Mouse (Mus musculus) hindbrain, embryonic 10.5 days (tissue): Measurements from ENCODE around the gene Ano6. TPM values are rescaled to one million over a fixed set of nuclear protein-coding genes. Genes with fewer than 3 reads are reported as not detected.

ENCODE experiments used
- DNase-seq: peaks from one replicate; pipeline ENCODE4 v3.0.0-alpha.2; 2017; ENCODE audit warnings: low spot score
- H3K27ac ChIP-seq: fragments of 300-500 bp; sonication (generic); 2 replicates; pipeline ENCODE4 v1.5.1; 2016; ENCODE audit warnings: mild to moderate bottlenecking, moderate library complexity
- H3K27me3 ChIP-seq: fragments of 300-500 bp; sonication (generic); 2 replicates; pipeline ENCODE4 v1.6.1; 2016; ENCODE audit warnings: mild to moderate bottlenecking; ENCODE audit not compliant: poor library complexity, insufficient read depth, severe bottlenecking
- H3K36me3 ChIP-seq: fragments of 300-500 bp; sonication (generic); 2 replicates; pipeline ENCODE4 v1.6.1; 2016; ENCODE audit warnings: mild to moderate bottlenecking, moderate library complexity
- H3K4me1 ChIP-seq: fragments of 300-500 bp; sonication (generic); replicated peaks from 2 replicates; pipeline ENCODE4 v1.6.1; 2016; ENCODE audit warnings: mild to moderate bottlenecking
- H3K4me3 ChIP-seq: fragments of 300-500 bp; sonication (generic); 2 replicates; pipeline ENCODE4 v1.5.1; 2016; ENCODE audit warnings: mild to moderate bottlenecking, moderate library complexity
- H3K9me3 ChIP-seq: fragments of 300-500 bp; sonication (generic); 2 replicates; pipeline ENCODE4 v1.6.1; 2016; ENCODE audit warnings: mild to moderate bottlenecking, moderate library complexity
- WGBS: fragments of 180-500 bp; shearing (Covaris S2); methylation state at CpG from one replicate; pipeline ENCODE4 v1.1.7; 2016; 5-methylcytosine and 5-hydroxymethylcytosine counted together
- polyA plus RNA-seq: library from polyadenylated mRNA; unstranded; fragments of >200 nt; fragmentation: Nextera tagmentation; extraction: Ambion mirVana; gene quantifications from 2 replicates; pipeline ENCODE4 v1.2.1, GENCODE M21; 2016

The Ano6 gene
- polyA plus RNA-seq, 1 experiment from 2014 or later: 31.1 TPM

GRCm38 (mm10) chr15:95906017-95906749 lies 115.5 kb downstream of the Ano6 start:
- no peak for DNase-seq
- Histone ChIP-seq H3K4me3 (no peak overlapping the region), H3K27me3 (no peaks in the 10 kb centered on the region), H3K27ac (no peak overlapping the region), H3K36me3 (0 out of 2 replicates have a peak, but pooled peaks cover 8% of the 10 kb centered on the region), H3K4me1 (0 out of 2 replicates have a peak, but pooled peaks cover 3% of the 10 kb centered on the region), H3K9me3 (no peaks in the 10 kb centered on the region)
- WGBS: 86% methylated on average over 7 of the region's 7 CpGs

DNA sequence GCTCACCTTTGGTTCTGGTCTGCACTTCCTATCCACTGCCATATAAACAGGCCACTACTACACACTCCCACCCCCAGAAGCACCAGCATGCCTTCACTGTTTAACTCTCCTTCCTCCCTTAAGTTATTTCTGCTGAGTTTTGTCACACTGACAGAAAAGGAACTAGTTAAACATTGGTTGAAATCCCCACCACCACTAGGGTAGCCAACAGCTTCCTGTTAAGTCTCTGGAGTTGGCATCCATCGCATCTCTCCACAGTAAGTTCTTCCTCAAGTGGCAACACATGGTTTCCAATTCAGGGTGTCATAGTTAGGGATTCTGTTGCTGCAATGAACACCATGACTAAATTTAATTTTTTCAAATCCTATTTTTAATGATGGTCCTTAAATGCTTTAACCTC lies 116.2 kb downstream of the Ano6 start:
- H3K4me1 ChIP-seq: 0 out of 2 replicates have a peak, but pooled peaks cover 3% of the 10 kb centered on the region
- H3K4me3 ChIP-seq: no peak overlapping the region
- no peaks in the 10 kb centered on the region for H3K27me3 ChIP-seq
- WGBS: 95% methylated on average over 1 of the region's 1 CpGs
- H3K36me3 ChIP-seq: 0 out of 2 replicates have a peak, but pooled peaks cover 8% of the 10 kb centered on the region
- H3K27ac ChIP-seq: no peak overlapping the region
- DNase-seq: no peak
- no peaks in the 10 kb centered on the region for H3K9me3 ChIP-seq

DNA sequence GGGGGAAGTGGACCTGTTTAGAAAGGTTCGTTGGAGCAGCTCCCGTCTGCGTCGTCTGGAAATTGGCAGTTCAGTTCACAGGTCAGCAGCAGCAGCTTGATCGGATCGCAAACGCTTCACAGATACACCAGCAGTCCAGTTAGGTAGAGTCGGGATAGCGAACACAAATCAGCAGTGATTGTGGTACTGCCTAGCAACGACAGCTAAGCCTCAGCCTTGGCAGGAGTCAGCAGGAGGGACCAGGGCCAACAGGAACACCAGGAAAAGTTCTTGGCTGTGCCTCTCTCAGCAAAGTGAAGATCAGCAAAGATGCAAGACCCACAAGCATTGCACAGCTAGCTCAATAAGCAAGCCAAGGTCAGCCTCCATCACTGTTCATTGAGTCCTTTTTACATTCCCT lies 116.7 kb downstream of the Ano6 start:
- Histone ChIP-seq H3K36me3 (peaks cover 10% of the 10 kb centered on the region; the same call in 1 of the 2 replicates), H3K4me1 (0 out of 2 replicates have a peak, but pooled peaks cover 3% of the 10 kb centered on the region), H3K4me3 (no peak overlapping the region), H3K9me3 (no peaks in the 10 kb centered on the region), H3K27ac (no peak overlapping the region), H3K27me3 (no peaks in the 10 kb centered on the region)
- 88% methylated on average over 10 of the region's 10 CpGs for WGBS
- no peak for DNase-seq

DNA sequence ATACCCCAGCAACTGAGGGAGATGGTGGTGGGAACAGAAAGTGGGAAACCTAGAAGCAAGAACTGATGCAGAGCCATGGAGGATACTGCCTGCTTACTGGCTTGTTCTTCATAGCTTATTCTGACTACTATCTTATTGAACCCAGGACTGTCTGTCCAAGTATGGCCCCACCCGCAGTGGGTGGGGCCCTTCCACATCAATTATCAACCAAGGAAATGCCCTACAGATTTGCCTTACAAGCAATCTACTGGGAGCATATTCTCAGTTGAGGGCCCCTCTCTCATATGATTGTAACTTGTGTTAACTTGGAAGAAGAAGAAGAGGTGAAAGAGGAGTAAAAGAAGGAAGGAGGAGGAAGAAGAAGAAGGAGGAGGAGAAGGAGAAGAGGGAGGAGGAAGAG lies 117.3 kb downstream of the Ano6 start:
- Histone ChIP-seq H3K27me3 (no peaks in the 10 kb centered on the region), H3K9me3 (no peaks in the 10 kb centered on the region), H3K4me1 (0 out of 2 replicates have a peak, but pooled peaks cover 3% of the 10 kb centered on the region), H3K36me3 (peaks cover 15% of the 10 kb centered on the region), H3K4me3 (no peak overlapping the region), H3K27ac (no peak overlapping the region)
- 89% methylated on average over 1 of the region's 1 CpGs for WGBS
- no peak for DNase-seq

GRCm38 (mm10) chr15:95910099-95910780 lies 119.6 kb downstream of the Ano6 start:
- 0 out of 2 replicates have a peak, but pooled peaks cover 3% of the 10 kb centered on the region for H3K4me1 ChIP-seq
- DNase-seq: no peak
- H3K4me3 ChIP-seq: no peak overlapping the region
- H3K9me3 ChIP-seq: no peaks in the 10 kb centered on the region
- H3K27me3 ChIP-seq: no peaks in the 10 kb centered on the region
- H3K27ac ChIP-seq: no peak overlapping the region
- 63% methylated on average over 3 of the region's 3 CpGs for WGBS
- peaks cover 34% of the 10 kb centered on the region for H3K36me3 ChIP-seq

GRCm38 (mm10) chr15:95914963-95915362 lies 124.3 kb downstream of the Ano6 start:
- Histone ChIP-seq H3K36me3 (peaks cover 59% of the 10 kb centered on the region), H3K9me3 (no peaks in the 10 kb centered on the region), H3K27ac (no peak overlapping the region)

DNA sequence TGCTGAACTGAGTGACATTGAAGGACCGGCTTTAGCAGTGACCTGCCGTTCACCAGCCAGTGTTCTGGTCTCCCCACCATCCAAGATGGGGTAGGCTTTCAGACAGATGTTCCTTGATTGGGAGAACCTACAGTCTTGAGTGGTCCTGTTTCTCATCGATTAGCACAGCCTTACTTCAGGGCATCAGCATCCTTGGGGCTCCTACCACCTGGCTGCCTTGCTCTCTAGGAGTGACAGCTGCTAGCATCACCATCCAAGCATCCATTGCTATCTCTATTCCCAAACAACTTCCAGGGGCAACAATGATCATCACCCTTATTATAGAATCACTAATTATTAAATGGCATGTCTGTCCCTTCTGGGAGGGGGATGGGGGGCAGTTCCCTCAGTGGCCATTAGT lies 124.8 kb downstream of the Ano6 start:
- 95% methylated on average over 3 of the region's 3 CpGs for WGBS
- Histone ChIP-seq H3K9me3 (no peaks in the 10 kb centered on the region), H3K27ac (no peak overlapping the region), H3K4me1 (no peaks in the 10 kb centered on the region), H3K36me3 (peaks cover 62% of the 10 kb centered on the region), H3K27me3 (no peaks in the 10 kb centered on the region), H3K4me3 (no peak overlapping the region)
- DNase-seq: no peak

More at GRCm38 (mm10) chr15:95914963-95915362, 124.3 kb downstream of the Ano6 start:
- H3K4me3 ChIP-seq: no peak overlapping the region
- DNase-seq: no peak
- no peaks in the 10 kb centered on the region for H3K4me1 ChIP-seq
- WGBS: 85% methylated on average over 3 of the region's 3 CpGs
- no peaks in the 10 kb centered on the region for H3K27me3 ChIP-seq

DNA sequence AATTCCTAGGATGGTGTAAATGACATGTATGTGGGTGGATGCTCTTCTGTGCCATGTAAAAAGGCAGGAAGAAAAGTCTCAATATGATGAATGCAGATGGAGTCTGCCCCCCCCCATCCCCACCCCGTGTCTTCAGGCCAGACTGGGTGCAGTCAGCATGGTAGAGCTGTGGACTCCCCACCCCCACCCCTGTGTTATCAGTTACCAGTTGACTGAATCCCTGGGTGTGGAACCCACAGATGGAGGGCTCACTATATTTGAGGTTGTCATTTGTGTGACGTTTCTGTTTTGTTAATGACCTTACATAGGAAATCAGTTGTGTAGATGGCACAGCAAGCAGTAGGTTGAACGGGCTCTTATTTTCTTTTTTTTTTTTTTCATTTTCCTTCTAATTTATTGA lies 126.7 kb downstream of the Ano6 start:
- H3K4me3 ChIP-seq: no peak overlapping the region
- H3K4me1 ChIP-seq: no peaks in the 10 kb centered on the region
- H3K27me3 ChIP-seq: no peaks in the 10 kb centered on the region
- no peak overlapping the region for H3K27ac ChIP-seq
- peaks cover 74% of the 10 kb centered on the region for H3K36me3 ChIP-seq
- 96% methylated on average over 3 of the region's 3 CpGs for WGBS
- no peak for DNase-seq
- no peaks in the 10 kb centered on the region for H3K9me3 ChIP-seq

GRCm38 (mm10) chr15:95920047-95920446 lies 129.4 kb downstream of the Ano6 start:
- Histone ChIP-seq H3K36me3 (peaks cover 55% of the 10 kb centered on the region), H3K27me3 (no peaks in the 10 kb centered on the region), H3K4me1 (no peaks in the 10 kb centered on the region), H3K9me3 (no peaks in the 10 kb centered on the region), H3K27ac (no peak overlapping the region), H3K4me3 (no peak overlapping the region)
- WGBS: 81% methylated on average over 9 of the region's 9 CpGs
- DNase-seq: no peak

DNA sequence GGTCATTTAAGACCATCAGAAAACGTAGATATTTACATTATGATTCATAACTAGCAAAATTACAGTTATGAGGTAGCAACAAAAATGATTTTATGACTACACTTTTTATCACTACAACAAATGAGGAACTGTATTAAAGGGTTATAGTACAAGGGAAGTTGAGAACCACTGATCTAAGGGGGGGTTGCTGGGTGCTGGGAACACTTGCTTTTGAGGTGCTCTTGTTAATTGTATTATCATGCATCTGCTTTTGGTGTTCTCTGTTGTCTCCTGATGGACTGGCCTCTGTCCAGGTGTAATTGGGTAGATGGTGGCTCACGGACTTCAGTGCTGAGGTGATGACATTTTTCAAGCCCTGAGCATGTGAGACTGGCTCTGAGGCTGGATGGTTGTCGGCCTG lies 130.4 kb downstream of the Ano6 start:
- no peak overlapping the region for H3K4me3 ChIP-seq
- no peaks in the 10 kb centered on the region for H3K4me1 ChIP-seq
- WGBS: 89% methylated on average over 3 of the region's 3 CpGs
- no peak for DNase-seq
- no peaks in the 10 kb centered on the region for H3K27me3 ChIP-seq
- H3K27ac ChIP-seq: no peak overlapping the region
- H3K9me3 ChIP-seq: no peaks in the 10 kb centered on the region
- H3K36me3 ChIP-seq: peaks cover 45% of the 10 kb centered on the region

- Histone ChIP-seq H3K36me3 (peaks cover 39% of the 10 kb centered on the region), H3K4me1 (no peaks in the 10 kb centered on the region), H3K9me3 (no peaks in the 10 kb centered on the region), H3K4me3 (no peak overlapping the region), H3K27ac (no peak overlapping the region), H3K27me3 (no peaks in the 10 kb centered on the region)
- no peak for DNase-seq
- WGBS: 97% methylated on average over 4 of the region's 4 CpGs
Measured at GRCm38 (mm10) chr15:95921639-95922038, 131.0 kb downstream of the Ano6 start.

DNA sequence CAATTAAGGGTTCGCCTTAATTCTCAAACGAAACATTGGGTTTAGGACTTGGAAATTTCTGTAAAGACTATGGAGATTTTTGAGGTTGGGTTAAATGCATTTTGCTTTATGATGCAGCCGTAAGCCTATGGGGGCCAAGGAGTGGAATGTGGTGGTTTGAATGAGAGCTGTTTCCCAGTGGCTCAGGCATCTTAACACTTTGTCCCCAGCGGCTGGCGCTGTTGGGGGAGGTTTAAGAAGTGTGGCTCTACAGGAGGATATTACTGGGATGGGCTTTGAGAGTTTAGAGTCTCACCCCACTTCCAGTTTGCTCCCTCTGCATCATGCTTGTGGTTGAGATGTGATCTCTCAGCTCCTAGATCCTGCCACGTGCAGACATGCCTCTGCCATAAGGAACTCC lies 131.9 kb downstream of the Ano6 start:
- Histone ChIP-seq H3K4me1 (no peaks in the 10 kb centered on the region), H3K27me3 (no peaks in the 10 kb centered on the region), H3K4me3 (no peak overlapping the region), H3K27ac (no peak overlapping the region), H3K9me3 (no peaks in the 10 kb centered on the region), H3K36me3 (peaks cover 37% of the 10 kb centered on the region)
- no peak for DNase-seq
- WGBS: 89% methylated on average over 6 of the region's 6 CpGs

DNA sequence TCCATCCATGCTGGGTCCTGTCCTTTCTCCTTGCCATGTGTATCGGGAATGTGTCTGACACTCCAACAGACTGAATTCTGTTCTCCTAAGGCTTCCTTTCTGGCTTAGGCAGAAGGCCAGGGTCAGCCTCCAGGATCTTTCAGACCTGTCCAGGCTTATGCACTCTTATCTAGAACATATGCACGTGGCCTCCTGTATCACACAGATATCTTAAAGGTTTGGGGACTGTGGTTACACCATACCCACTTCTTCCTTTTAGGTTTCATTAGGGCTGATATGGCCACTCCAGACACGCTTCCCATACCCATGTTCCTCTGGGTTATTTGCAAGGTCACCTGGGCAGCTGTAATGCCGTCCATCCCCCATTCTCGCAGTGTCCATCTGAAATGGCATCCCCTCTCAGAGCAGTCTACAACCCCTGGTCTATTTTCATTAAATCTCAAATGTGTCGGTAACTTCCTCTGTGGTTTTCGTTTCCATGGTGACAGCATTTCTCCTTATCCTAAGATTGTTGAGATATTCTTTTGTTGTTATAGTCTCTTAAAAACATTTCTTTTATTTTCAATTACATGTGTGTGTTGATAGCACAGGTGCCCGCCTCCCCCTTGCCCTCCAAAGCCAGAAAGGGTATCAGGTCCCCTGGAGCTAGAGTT lies 134.8 kb downstream of the Ano6 start:
- Histone ChIP-seq H3K27ac (no peak overlapping the region), H3K4me3 (no peak overlapping the region), H3K4me1 (no peaks in the 10 kb centered on the region), H3K36me3 (peaks cover 41% of the 10 kb centered on the region), H3K27me3 (no peaks in the 10 kb centered on the region), H3K9me3 (no peaks in the 10 kb centered on the region)
- DNase-seq: no peak
- 92% methylated on average over 8 of the region's 8 CpGs for WGBS
